Mouse (Mus musculus): ENCODE data around the gene Sars. TPM values are rescaled to one million over a fixed set of nuclear protein-coding genes. Genes with fewer than 3 reads are reported as not detected.

Sars gene
- polyA plus RNA-seq, 1 experiment from 2014 or later, result 216 TPM

GRCm38 (mm10) chr3:108414857-108415830 is 29.9 kb downstream of the Sars start, which contains the start of gene Celsr2:
TSS of gene Celsr2 (minus strand) at chr3:108415552.
- no peaks in the 10 kb centered on the region; the same call in 1 of the 2 replicates for H3K9me3 ChIP-seq (ENCODE audit: control insufficient read depth, low read length)
- peak within 1 kb of the TSS; percentile 91 for H3K27ac ChIP-seq (ENCODE audit: low read depth, low read length)
- peaks cover 21% of the 10 kb centered on the region for H3K36me3 ChIP-seq (ENCODE audit: control insufficient read depth, insufficient read depth, low read length)
- H3K27me3 ChIP-seq (replicated peaks; ENCODE audit: control insufficient read depth, insufficient read depth, low read length), result no peaks in the 10 kb centered on the region; the same call in 1 of the 2 replicates
- H3K4me2 ChIP-seq (ENCODE audit: low read length), result peak within 1 kb of the TSS; percentile 91
- H3K9ac ChIP-seq (ENCODE audit: low read depth, low read length), result peak within 1 kb of the TSS; percentile 96
- peak; percentile 3 for ATAC-seq
- peaks cover 36% of the 10 kb centered on the region for H3K4me1 ChIP-seq (ENCODE audit: control insufficient read depth, insufficient read depth, low read depth, low read length)
- WGBS, result 4% methylated on average over 43 of the region's 67 CpGs
- peak within 1 kb of the TSS; percentile 82 for H3K4me3 ChIP-seq (ENCODE audit: low read length)

DNA sequence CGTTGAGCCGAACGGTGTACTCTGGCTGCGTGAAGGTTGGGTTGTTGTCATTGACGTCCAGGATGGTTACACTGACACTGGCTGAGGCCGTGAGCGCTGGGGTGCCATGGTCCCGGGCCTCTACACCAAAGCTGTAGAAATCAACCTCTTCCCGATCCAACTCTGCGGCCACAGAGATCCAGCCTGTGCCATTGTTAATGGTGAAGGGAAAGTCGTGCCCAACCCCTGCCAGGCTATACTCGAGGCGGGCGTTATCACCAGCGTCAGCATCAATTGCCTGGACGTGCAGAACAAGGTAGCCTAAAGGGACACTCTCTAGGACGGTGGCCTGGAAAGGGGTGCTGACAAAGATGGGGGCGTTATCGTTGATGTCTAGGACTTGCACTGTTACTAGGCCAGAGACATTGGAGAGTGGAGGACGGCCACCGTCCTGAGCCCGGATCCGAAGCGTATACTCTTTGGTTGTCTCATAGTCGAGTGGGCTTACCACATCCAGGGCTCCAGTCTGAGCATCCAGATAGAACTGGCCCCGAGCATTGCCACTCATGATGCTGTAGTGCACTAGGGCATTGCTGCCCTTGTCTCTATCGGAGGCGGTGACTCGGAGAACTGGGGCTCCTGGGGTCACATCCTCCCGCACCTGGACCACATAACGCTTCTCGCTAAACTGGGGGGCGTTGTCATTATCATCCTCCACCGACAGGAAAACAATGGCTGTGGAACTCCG is 31.2 kb downstream of the Sars start:
- H3K27me3 ChIP-seq (replicated peaks; ENCODE audit: control insufficient read depth, insufficient read depth, low read length), result no peaks in the 10 kb centered on the region; the same call in 1 of the 2 replicates
- H3K4me3 ChIP-seq (ENCODE audit: low read length), result no peak overlapping the region
- 96% methylated on average over 35 of the region's 35 CpGs for WGBS
- peaks cover 46% of the 10 kb centered on the region for H3K4me1 ChIP-seq (ENCODE audit: control insufficient read depth, insufficient read depth, low read depth, low read length)
- no peak overlapping the region for H3K27ac ChIP-seq (ENCODE audit: low read depth, low read length)
- ATAC-seq, result no peak
- H3K9me3 ChIP-seq (ENCODE audit: control insufficient read depth, low read length), result no peaks in the 10 kb centered on the region; the same call in 1 of the 2 replicates
- no peak overlapping the region for H3K9ac ChIP-seq (ENCODE audit: low read depth, low read length)
- H3K36me3 ChIP-seq (ENCODE audit: control insufficient read depth, insufficient read depth, low read length), result peaks cover 21% of the 10 kb centered on the region
- H3K4me2 ChIP-seq (ENCODE audit: low read length), result no peak overlapping the region; the same call in 1 of the 2 replicates

- peaks cover 49% of the 10 kb centered on the region for H3K4me1 ChIP-seq (ENCODE audit: control insufficient read depth, insufficient read depth, low read depth, low read length)
- peak overlapping the region; percentile 87 for H3K27ac ChIP-seq (ENCODE audit: low read depth, low read length)
- 12% methylated on average over 8 of the region's 8 CpGs for WGBS
- H3K36me3 ChIP-seq (ENCODE audit: control insufficient read depth, insufficient read depth, low read length), result peaks cover 25% of the 10 kb centered on the region
- H3K27me3 ChIP-seq (replicated peaks; ENCODE audit: control insufficient read depth, insufficient read depth, low read length), result no peaks in the 10 kb centered on the region
- no peaks in the 10 kb centered on the region; the same call in 1 of the 2 replicates for H3K9me3 ChIP-seq (ENCODE audit: control insufficient read depth, low read length)
- H3K4me2 ChIP-seq (ENCODE audit: low read length), result peak overlapping the region; percentile 76
- peak; percentile 67 for ATAC-seq
- peak overlapping the region; percentile 40 for H3K4me3 ChIP-seq (ENCODE audit: low read length)
- H3K9ac ChIP-seq (ENCODE audit: low read depth, low read length), result peak overlapping the region; percentile 72
Observed at GRCm38 (mm10) chr3:108411754-108412121, 33.3 kb downstream of the Sars start.

DNA sequence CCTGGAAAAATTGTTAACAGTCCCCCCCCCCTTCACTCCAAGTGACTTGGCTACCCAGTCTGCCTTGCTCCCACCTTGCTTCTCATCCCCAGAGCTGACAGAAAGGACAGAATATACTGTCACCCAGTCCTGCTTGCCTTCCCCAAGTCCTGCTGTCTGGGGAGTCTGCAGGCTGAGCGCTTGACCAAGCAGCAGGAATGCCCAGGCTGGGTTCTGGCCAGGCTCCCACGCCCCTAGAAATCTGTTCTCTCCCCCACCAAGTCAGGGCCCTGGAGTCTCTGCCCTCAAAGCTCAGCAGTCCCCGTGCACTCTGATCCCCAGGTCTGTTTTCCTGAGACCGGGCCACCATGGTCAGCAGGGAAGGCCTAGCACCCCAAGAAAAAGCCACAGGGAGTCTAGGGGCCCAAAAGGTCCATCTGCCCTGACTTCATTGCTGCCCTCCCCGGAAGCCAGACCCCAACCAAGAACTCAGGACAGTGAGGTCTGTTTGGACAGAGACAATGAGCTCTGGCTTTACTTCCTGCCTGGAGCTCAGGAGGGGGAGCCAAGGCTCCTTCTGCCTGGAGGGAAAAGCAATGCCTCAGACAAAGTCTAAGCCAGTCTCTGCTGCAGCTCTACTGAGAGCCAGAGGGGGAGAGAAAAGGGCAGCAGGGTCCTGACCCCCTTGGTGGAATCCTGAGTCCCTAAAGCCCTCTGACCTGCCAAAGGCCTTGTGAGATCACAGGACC is 33.8 kb downstream of the Sars start:
- peak; percentile 13 for ATAC-seq
- Histone ChIP-seq H3K4me2 (ENCODE audit: low read length) (peak overlapping the region; percentile 76), H3K4me1 (ENCODE audit: control insufficient read depth, insufficient read depth, low read depth, low read length) (peaks cover 55% of the 10 kb centered on the region), H3K9me3 (ENCODE audit: control insufficient read depth, low read length) (no peaks in the 10 kb centered on the region; the same call in 1 of the 2 replicates), H3K27me3 (replicated peaks; ENCODE audit: control insufficient read depth, insufficient read depth, low read length) (no peaks in the 10 kb centered on the region), H3K9ac (ENCODE audit: low read depth, low read length) (peak overlapping the region; percentile 72), H3K36me3 (ENCODE audit: control insufficient read depth, insufficient read depth, low read length) (peaks cover 30% of the 10 kb centered on the region), H3K4me3 (ENCODE audit: low read length) (peak overlapping the region; percentile 40), H3K27ac (ENCODE audit: low read depth, low read length) (peak overlapping the region; percentile 87)
- 12% methylated on average over 5 of the region's 5 CpGs for WGBS

DNA sequence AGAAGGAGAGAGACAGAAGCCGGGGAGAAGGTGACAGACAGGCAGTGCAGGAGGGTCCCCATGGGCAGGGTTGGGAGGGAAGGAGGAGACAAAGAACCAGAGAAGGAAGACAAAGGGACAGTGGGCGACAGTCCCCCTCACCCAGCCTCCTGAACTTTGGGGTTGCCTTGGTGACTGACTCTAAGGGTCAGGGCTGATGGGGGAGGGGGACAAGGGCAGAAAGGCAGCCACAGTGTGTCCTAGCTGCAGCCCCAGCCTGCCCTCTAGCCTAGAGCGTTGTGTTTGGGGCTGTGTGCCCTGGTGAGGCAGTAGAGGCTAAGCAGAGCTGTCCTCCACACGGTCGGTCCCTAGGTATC is 34.7 kb downstream of the Sars start:
- H3K4me1 ChIP-seq (ENCODE audit: control insufficient read depth, insufficient read depth, low read depth, low read length), result peaks cover 63% of the 10 kb centered on the region
- no peaks in the 10 kb centered on the region; the same call in 1 of the 2 replicates for H3K9me3 ChIP-seq (ENCODE audit: control insufficient read depth, low read length)
- peak overlapping the region; percentile 72 for H3K9ac ChIP-seq (ENCODE audit: low read depth, low read length)
- ATAC-seq, result peak; percentile 21; the same call in 1 of the 2 replicates
- no peaks in the 10 kb centered on the region for H3K27me3 ChIP-seq (replicated peaks; ENCODE audit: control insufficient read depth, insufficient read depth, low read length)
- H3K4me2 ChIP-seq (ENCODE audit: low read length), result peak overlapping the region; percentile 76
- H3K4me3 ChIP-seq (ENCODE audit: low read length), result peak overlapping the region; percentile 40
- H3K27ac ChIP-seq (ENCODE audit: low read depth, low read length), result peak overlapping the region; percentile 87
- 9% methylated on average over 5 of the region's 5 CpGs for WGBS
- H3K36me3 ChIP-seq (ENCODE audit: control insufficient read depth, insufficient read depth, low read length), result peaks cover 31% of the 10 kb centered on the region

DNA sequence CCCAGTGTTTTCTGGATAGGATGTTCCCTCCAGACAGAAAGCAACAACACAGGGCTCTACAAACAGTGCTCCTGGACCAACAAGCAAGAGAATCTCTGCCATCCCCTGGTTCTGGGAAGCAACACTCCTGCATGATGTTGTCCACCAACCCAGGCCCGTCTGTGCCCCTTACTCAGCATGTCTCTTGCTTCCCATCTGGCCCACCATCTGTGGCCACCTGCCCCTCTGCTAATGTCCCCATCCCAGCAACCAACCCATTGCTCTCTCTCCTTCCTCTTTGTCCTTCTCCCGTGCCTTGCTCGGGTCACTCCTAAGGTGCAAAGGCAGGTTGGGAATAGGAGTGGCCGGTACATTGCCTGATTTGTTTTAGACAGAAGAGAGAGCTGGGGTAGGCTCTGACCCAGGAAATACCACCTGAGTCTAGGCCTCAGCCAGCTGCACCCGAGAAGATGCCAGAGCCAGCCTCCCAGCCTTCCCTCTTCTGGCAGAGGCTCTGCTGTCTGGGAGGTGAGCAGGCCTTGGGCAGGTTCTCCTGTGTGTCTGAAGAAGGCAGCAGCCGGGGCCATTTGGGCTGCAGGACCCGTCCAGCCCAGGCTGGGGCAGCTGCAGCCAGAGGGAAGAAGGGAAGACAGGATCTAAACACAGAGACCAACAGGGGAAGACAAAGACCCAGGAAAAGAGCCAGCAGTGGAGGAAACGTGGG is 35.2 kb downstream of the Sars start:
- peak; percentile 14; the same call in 1 of the 2 replicates for ATAC-seq
- Histone ChIP-seq H3K36me3 (ENCODE audit: control insufficient read depth, insufficient read depth, low read length) (peaks cover 31% of the 10 kb centered on the region), H3K27me3 (replicated peaks; ENCODE audit: control insufficient read depth, insufficient read depth, low read length) (no peaks in the 10 kb centered on the region), H3K4me3 (ENCODE audit: low read length) (peak overlapping the region; percentile 40), H3K4me1 (ENCODE audit: control insufficient read depth, insufficient read depth, low read depth, low read length) (peaks cover 64% of the 10 kb centered on the region), H3K27ac (ENCODE audit: low read depth, low read length) (peak overlapping the region; percentile 87), H3K4me2 (ENCODE audit: low read length) (peak overlapping the region; percentile 76), H3K9ac (ENCODE audit: low read depth, low read length) (peak overlapping the region; percentile 72), H3K9me3 (ENCODE audit: control insufficient read depth, low read length) (no peaks in the 10 kb centered on the region; the same call in 1 of the 2 replicates)
- WGBS, result 12% methylated on average over 8 of the region's 8 CpGs

DNA sequence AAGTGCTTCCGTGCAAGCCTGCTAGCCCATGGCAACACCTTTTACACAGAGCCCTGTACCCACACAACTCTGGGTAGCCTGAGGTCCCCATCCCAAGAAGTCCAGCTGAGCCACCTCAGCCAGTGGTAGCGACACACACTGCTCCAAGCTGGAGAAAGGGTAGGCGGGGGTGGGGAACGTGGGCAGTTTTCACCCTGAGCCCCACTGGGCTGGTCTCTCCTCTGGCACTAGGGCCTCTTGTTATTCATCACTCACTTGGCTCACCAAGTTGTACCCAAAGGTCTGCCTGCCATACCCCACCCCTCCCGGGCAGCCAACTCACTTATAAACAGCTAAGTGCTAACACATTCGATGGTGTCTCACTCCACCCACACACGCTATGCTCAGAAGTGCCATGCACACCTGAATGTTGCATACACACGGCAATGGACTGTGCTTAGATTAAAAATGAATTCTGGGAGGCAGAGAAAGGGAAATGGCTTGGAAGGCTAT is 36.4 kb downstream of the Sars start:
- Histone ChIP-seq H3K9ac (ENCODE audit: low read depth, low read length) (no peak overlapping the region), H3K4me1 (ENCODE audit: control insufficient read depth, insufficient read depth, low read depth, low read length) (peaks cover 58% of the 10 kb centered on the region), H3K9me3 (ENCODE audit: control insufficient read depth, low read length) (no peaks in the 10 kb centered on the region; the same call in 1 of the 2 replicates), H3K4me2 (ENCODE audit: low read length) (no peak overlapping the region), H3K36me3 (ENCODE audit: control insufficient read depth, insufficient read depth, low read length) (peaks cover 33% of the 10 kb centered on the region), H3K27ac (ENCODE audit: low read depth, low read length) (no peak overlapping the region), H3K27me3 (replicated peaks; ENCODE audit: control insufficient read depth, insufficient read depth, low read length) (no peaks in the 10 kb centered on the region), H3K4me3 (ENCODE audit: low read length) (no peak overlapping the region)
- ATAC-seq, result no peak
- WGBS, result 76% methylated on average over 8 of the region's 8 CpGs

DNA sequence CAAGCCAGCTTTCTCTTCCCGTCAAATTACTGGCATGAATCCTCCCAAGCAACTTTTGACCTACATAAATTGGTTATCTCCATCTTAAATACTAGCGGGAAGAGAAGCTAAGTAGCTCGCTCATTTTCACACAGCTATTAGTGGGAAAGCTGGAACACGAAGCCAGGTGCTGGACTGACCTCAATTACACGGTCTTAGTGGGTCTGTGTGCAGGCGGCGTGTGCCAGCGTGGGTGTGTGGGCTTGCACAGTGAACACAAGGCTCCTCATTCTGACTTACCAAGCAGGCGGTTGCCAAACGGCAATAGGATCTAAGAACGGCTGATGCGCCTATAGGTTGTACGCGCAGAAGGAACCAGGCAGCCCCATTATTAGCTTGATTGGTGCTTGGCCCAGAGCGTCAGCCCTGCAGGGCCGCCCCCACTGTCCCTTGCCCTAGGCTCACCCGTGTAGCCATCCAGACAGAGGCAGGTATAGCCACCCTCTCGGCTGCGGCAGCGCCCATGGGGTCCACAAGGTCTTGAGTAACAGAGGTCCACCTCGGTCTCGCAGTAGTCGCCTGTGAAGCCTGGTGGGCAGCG is 38.6 kb downstream of the Sars start:
- Histone ChIP-seq H3K4me1 (ENCODE audit: control insufficient read depth, insufficient read depth, low read depth, low read length) (peaks cover 56% of the 10 kb centered on the region), H3K4me3 (ENCODE audit: low read length) (no peak overlapping the region), H3K9me3 (ENCODE audit: control insufficient read depth, low read length) (no peaks in the 10 kb centered on the region), H3K27me3 (replicated peaks; ENCODE audit: control insufficient read depth, insufficient read depth, low read length) (no peaks in the 10 kb centered on the region), H3K4me2 (ENCODE audit: low read length) (no peak overlapping the region; the same call in 1 of the 2 replicates), H3K9ac (ENCODE audit: low read depth, low read length) (no peak overlapping the region), H3K27ac (ENCODE audit: low read depth, low read length) (peak overlapping the region; percentile 70), H3K36me3 (ENCODE audit: control insufficient read depth, insufficient read depth, low read length) (peaks cover 29% of the 10 kb centered on the region)
- 59% methylated on average over 24 of the region's 24 CpGs for WGBS
- no peak for ATAC-seq
